Mouse (Mus musculus): ENCODE data around the gene Plch2. TPM values are rescaled to one million over a fixed set of nuclear protein-coding genes. Genes with fewer than 3 reads are reported as not detected.
"Not testable (repeated sequence)": the region's sequence is repeated elsewhere in the genome, so short reads cannot be mapped to it uniquely, and the experiment has no call there.

Gene Plch2
- polyA plus RNA-seq, 1 experiment, result 0.11 TPM

DNA sequence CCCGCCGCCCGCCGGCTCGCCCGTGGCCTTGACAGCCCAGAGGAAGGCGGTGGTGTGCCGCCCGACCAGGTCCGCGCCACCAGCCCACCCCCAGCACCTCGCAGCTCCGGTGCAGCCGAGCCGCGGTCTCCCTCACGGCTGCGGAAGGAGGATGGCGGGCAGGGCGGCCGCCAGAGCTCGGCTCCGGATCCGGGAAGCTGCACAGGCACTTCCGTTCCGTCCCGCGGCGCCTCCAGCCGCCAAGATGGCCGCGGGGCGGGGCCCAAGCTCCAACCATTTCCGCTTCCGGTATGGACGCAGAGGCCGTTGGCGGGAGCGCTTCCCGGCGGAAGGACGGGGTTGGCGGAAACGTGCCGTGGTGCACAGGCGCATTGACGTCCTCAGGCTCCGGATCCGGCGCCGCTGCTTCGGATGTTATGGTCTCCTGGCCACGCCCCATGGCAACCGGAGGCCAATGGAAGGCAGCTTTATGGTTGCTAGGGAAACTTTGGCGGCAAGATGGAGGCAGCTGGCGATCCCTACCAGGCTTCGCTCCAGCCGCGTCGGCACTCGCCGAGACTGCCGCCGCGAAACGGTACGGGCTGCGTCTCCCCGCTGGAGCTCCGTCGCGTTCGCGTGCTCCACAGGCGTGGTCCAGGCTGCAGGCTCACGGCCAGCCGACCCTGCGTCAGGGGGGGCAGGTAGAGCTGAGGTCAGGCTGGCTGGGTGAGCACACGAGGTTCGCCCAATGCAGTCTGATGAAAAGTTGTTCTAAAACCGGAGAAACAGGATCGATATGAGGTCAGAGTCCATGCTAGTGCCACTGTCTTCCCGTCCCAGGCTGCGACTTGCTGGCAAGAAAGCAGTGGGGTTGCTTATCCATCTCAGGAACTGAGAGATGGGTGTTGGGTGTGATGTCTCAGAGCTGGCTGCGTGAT is 29.8 kb upstream of the Plch2 start, which contains the start of the genes Rer1 and Morn1:
Gene Rer1 (minus strand): TSS at position 275 of the 917 bp plus-strand sequence.
Gene Morn1 (plus strand): TSS at position 470 of the 917 bp plus-strand sequence.
- Histone ChIP-seq H3K36me3 (ENCODE audit: control insufficient read depth, insufficient read depth) (peaks cover 22% of the 10 kb centered on the region), H3K4me3 (ENCODE audit: insufficient read depth, poor library complexity, severe bottlenecking) (peak within 1 kb of the TSS; percentile 76), H3K79me2 (ENCODE audit: control insufficient read depth, insufficient read depth) (peaks cover 47% of the 10 kb centered on the region), H3K27me3 (ENCODE audit: control insufficient read depth, insufficient read depth, insufficient read length) (no peaks in the 10 kb centered on the region), H3ac (ENCODE audit: control insufficient read depth, insufficient read length, low read depth) (peak within 1 kb of the TSS; percentile 95), H3K79me3 (ENCODE audit: low read depth) (peaks cover 38% of the 10 kb centered on the region)
- TF ChIP-seq MAX (IDR thresholded peaks at IDR 0.05) (peak; percentile 66), MYOG (IDR thresholded peaks at IDR 0.05; ENCODE audit: control insufficient read depth, extremely low read depth, insufficient read length) (no peak)

GRCm38 (mm10) chr4:155085206-155086107 is 28.9 kb upstream of the Plch2 start:
- Histone ChIP-seq H3K36me3 (ENCODE audit: control insufficient read depth, insufficient read depth) (peaks cover 31% of the 10 kb centered on the region), H3ac (ENCODE audit: control insufficient read depth, insufficient read length, low read depth) (peak overlapping the region; percentile 95), H3K4me3 (ENCODE audit: insufficient read depth, poor library complexity, severe bottlenecking) (peak overlapping the region; percentile 76), H3K27me3 (ENCODE audit: control insufficient read depth, insufficient read depth, insufficient read length) (no peaks in the 10 kb centered on the region), H3K79me3 (ENCODE audit: low read depth) (peaks cover 45% of the 10 kb centered on the region), H3K79me2 (ENCODE audit: control insufficient read depth, insufficient read depth) (peaks cover 56% of the 10 kb centered on the region)
- TF ChIP-seq CEBPB (IDR thresholded peaks at IDR 0.05; ENCODE audit: low read depth) (no peak), FOSL1 (IDR thresholded peaks at IDR 0.05; ENCODE audit: insufficient read depth, low read length, poor library complexity, severe bottlenecking) (no peak), CTCF (IDR thresholded peaks at IDR 0.05; ENCODE audit: control insufficient read depth, insufficient read depth, insufficient read length) (no peak), MAX (IDR thresholded peaks at IDR 0.05) (no peak), MYOD1 (IDR thresholded peaks at IDR 0.05; ENCODE audit: control insufficient read depth, insufficient read length, low read depth) (no peak), USF1 (IDR thresholded peaks at IDR 0.05; ENCODE audit: low read depth) (no peak), MYOG (IDR thresholded peaks at IDR 0.05; ENCODE audit: control insufficient read depth, extremely low read depth, insufficient read length) (no peak)

DNA sequence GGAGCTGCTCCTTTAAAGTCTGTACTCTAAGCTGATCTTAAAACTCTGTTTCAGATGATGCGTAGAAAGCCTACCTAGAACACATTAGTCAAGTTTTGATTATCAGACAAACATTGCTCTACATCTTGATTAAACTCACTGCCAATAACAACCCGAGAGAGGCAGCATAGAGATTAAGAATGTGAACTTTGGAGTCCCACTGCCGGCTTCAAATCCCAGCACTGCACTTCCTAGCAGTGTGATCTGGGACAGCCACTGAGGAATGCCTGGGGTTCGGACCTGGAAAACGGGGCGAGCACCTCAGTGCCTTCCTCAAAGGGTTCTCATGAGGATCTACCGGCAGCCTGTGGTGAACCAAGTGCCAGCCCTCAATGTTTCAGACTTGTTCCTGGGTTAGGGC is 27.8 kb upstream of the Plch2 start:
- Histone ChIP-seq H3ac (ENCODE audit: control insufficient read depth, insufficient read length, low read depth) (no peak overlapping the region), H3K27me3 (ENCODE audit: control insufficient read depth, insufficient read depth, insufficient read length) (no peaks in the 10 kb centered on the region), H3K79me3 (ENCODE audit: low read depth) (peaks cover 52% of the 10 kb centered on the region), H3K79me2 (ENCODE audit: control insufficient read depth, insufficient read depth) (peaks cover 67% of the 10 kb centered on the region), H3K36me3 (ENCODE audit: control insufficient read depth, insufficient read depth) (peaks cover 42% of the 10 kb centered on the region), H3K4me3 (ENCODE audit: insufficient read depth, poor library complexity, severe bottlenecking) (no peak overlapping the region)
- TF ChIP-seq MYOG (IDR thresholded peaks at IDR 0.05; ENCODE audit: control insufficient read depth, extremely low read depth, insufficient read length) (no peak), MAX (IDR thresholded peaks at IDR 0.05) (no peak), CTCF (IDR thresholded peaks at IDR 0.05; ENCODE audit: control insufficient read depth, insufficient read depth, insufficient read length) (no peak), FOSL1 (IDR thresholded peaks at IDR 0.05; ENCODE audit: insufficient read depth, low read length, poor library complexity, severe bottlenecking) (no peak), USF1 (IDR thresholded peaks at IDR 0.05; ENCODE audit: low read depth) (no peak), MYOD1 (IDR thresholded peaks at IDR 0.05; ENCODE audit: control insufficient read depth, insufficient read length, low read depth) (no peak), CEBPB (IDR thresholded peaks at IDR 0.05; ENCODE audit: low read depth) (no peak)

- no peak overlapping the region for H3ac ChIP-seq (ENCODE audit: control insufficient read depth, insufficient read length, low read depth)
- H3K27me3 ChIP-seq (ENCODE audit: control insufficient read depth, insufficient read depth, insufficient read length), result no peaks in the 10 kb centered on the region
- H3K79me3 ChIP-seq (ENCODE audit: low read depth), result peaks cover 55% of the 10 kb centered on the region
- TF ChIP-seq FOSL1 (IDR thresholded peaks at IDR 0.05; ENCODE audit: insufficient read depth, low read length, poor library complexity, severe bottlenecking) (no peak), MYOD1 (IDR thresholded peaks at IDR 0.05; ENCODE audit: control insufficient read depth, insufficient read length, low read depth) (no peak), MAX (IDR thresholded peaks at IDR 0.05) (no peak), CTCF (IDR thresholded peaks at IDR 0.05; ENCODE audit: control insufficient read depth, insufficient read depth, insufficient read length) (no peak), CEBPB (IDR thresholded peaks at IDR 0.05; ENCODE audit: low read depth) (no peak), USF1 (IDR thresholded peaks at IDR 0.05; ENCODE audit: low read depth) (no peak), MYOG (IDR thresholded peaks at IDR 0.05; ENCODE audit: control insufficient read depth, extremely low read depth, insufficient read length) (no peak)
- peaks cover 47% of the 10 kb centered on the region for H3K36me3 ChIP-seq (ENCODE audit: control insufficient read depth, insufficient read depth)
- peaks cover 75% of the 10 kb centered on the region for H3K79me2 ChIP-seq (ENCODE audit: control insufficient read depth, insufficient read depth)
- H3K4me3 ChIP-seq (ENCODE audit: insufficient read depth, poor library complexity, severe bottlenecking), result no peak overlapping the region
Observed at GRCm38 (mm10) chr4:155083553-155083952, 27.0 kb upstream of the Plch2 start.

DNA sequence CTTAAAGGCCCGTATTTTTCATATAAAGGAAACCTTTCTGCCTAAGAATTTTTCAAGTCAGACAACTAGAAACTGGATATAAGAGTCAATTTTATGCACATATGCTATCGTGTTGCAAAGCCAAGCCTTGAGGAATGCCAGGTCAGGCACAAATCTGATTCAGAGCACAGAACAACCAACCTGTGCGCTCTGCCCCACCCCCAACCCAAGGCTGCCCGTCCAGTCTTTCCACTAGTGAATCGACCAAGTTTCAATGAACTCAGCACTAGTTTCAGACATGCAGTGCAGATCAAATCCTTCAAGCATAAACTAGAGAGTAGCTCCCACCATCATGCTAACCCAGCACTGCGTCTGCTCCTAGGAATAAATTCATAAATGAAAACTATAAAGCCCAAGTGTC is 23.1 kb upstream of the Plch2 start:
- no peak for TF ChIP-seq CEBPB (IDR thresholded peaks at IDR 0.05; ENCODE audit: low read depth)
- TF ChIP-seq MYOG (IDR thresholded peaks at IDR 0.05; ENCODE audit: control insufficient read depth, extremely low read depth, insufficient read length), result no peak
- TF ChIP-seq CTCF (IDR thresholded peaks at IDR 0.05; ENCODE audit: control insufficient read depth, insufficient read depth, insufficient read length), result no peak
- no peak for TF ChIP-seq FOSL1 (IDR thresholded peaks at IDR 0.05; ENCODE audit: insufficient read depth, low read length, poor library complexity, severe bottlenecking)
- no peak for TF ChIP-seq MAX (IDR thresholded peaks at IDR 0.05)
- TF ChIP-seq USF1 (IDR thresholded peaks at IDR 0.05; ENCODE audit: low read depth), result no peak
- TF ChIP-seq MYOD1 (IDR thresholded peaks at IDR 0.05; ENCODE audit: control insufficient read depth, insufficient read length, low read depth), result no peak
- Histone ChIP-seq H3K4me3 (ENCODE audit: insufficient read depth, poor library complexity, severe bottlenecking) (no peak overlapping the region), H3ac (ENCODE audit: control insufficient read depth, insufficient read length, low read depth) (no peak overlapping the region), H3K36me3 (ENCODE audit: control insufficient read depth, insufficient read depth) (peaks cover 84% of the 10 kb centered on the region), H3K27me3 (ENCODE audit: control insufficient read depth, insufficient read depth, insufficient read length) (no peaks in the 10 kb centered on the region), H3K79me3 (ENCODE audit: low read depth) (peaks cover 48% of the 10 kb centered on the region), H3K79me2 (ENCODE audit: control insufficient read depth, insufficient read depth) (peaks cover 71% of the 10 kb centered on the region)

- peaks cover 62% of the 10 kb centered on the region for H3K79me2 ChIP-seq (ENCODE audit: control insufficient read depth, insufficient read depth)
- not testable (repeated sequence) for H3K4me3 ChIP-seq (ENCODE audit: insufficient read depth, poor library complexity, severe bottlenecking); H3ac ChIP-seq (ENCODE audit: control insufficient read depth, insufficient read length, low read depth); H3K27me3 ChIP-seq (ENCODE audit: control insufficient read depth, insufficient read depth, insufficient read length)
- H3K79me3 ChIP-seq (ENCODE audit: low read depth), result peaks cover 40% of the 10 kb centered on the region
- peaks cover 92% of the 10 kb centered on the region for H3K36me3 ChIP-seq (ENCODE audit: control insufficient read depth, insufficient read depth)
Observed at GRCm38 (mm10) chr4:155078808-155079207, 22.2 kb upstream of the Plch2 start.
